In the genomic region with DNA sequence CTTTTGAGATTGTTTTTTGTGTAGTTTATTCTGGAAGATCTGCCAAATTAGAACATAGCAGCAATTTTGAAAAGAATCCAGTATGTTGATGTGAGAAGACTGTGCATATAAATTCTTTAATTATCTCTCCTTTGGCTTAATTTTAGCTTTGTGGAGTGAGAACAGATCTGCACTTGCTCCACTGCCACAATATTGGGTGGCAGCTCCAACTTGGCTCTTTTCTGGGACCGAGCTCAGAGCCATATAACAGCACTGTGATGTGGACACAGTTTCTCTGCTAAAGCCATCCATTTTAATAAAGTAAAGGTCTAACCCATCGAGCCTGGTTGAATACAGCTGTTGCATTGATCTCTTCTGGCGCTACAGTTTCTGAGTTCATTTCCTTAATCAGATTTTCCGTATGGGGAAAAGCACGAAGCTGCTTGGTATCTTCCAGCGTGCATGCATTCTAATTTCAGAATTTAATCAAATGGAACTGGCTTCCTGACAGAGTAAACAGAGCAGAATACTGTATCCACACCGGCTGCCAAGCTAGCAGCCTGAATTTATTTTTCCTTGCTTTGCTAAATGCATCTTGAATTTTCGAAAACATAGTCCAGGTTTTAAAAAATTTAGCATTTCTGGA, we compare ENCODE assay signal across 15 mouse cellular contexts. TPM values are rescaled to one million over a fixed set of nuclear protein-coding genes. Genes with fewer than 3 reads are reported as not detected.
DNase-seq lines count a peak whose midpoint lies in the region; ATAC-seq lines count a peak whose summit lies in the region.
"Had no signal": no experiment of that assay in that cellular context is flagged by ENCODE, and none has a peak within 500 bp of the region (broad histone marks: within the 10 kb centered on the region; RNA-seq: fewer than 3 reads in every experiment).

No protein-coding gene starts in this region.

- no peak for ATAC-seq in forebrain, embryonic 14.5 days
- no peak for ATAC-seq in forebrain, embryonic 12.5 days (ENCODE audit: low FRiP score)
- ATAC-seq: lung, postnatal 0 days had no signal

- H3K4me1 ChIP-seq in forebrain, embryonic 14.5 days (ENCODE audit: control insufficient read depth, insufficient read depth, low read length) = no peaks in the 10 kb centered on the region
- H3K4me1 ChIP-seq in forebrain, embryonic 12.5 days = no peaks in the 10 kb centered on the region
- H3K4me1 ChIP-seq: embryonic facial prominence, embryonic 12.5 days; stomach, embryonic 15.5 days had no signal

- no peak overlapping the region for H3K4me3 ChIP-seq in forebrain, embryonic 14.5 days (ENCODE audit: low read depth, low read length)
- H3K4me3 ChIP-seq in forebrain, embryonic 12.5 days (replicated peaks) = no peak overlapping the region
- H3K4me3 ChIP-seq: embryonic facial prominence, embryonic 12.5 days; stomach, embryonic 15.5 days had no signal

- H3K9ac ChIP-seq in forebrain, embryonic 14.5 days (ENCODE audit: low read length) = no peak overlapping the region
- no peak overlapping the region for H3K9ac ChIP-seq in forebrain, embryonic 12.5 days
- H3K9ac ChIP-seq: embryonic facial prominence, embryonic 12.5 days; stomach, embryonic 15.5 days had no signal

- no peaks in the 10 kb centered on the region for H3K9me3 ChIP-seq in forebrain, embryonic 14.5 days (replicated peaks; ENCODE audit: control insufficient read depth, low read length)
- H3K9me3 ChIP-seq in forebrain, embryonic 12.5 days = no peaks in the 10 kb centered on the region
- H3K9me3 ChIP-seq: embryonic facial prominence, embryonic 12.5 days; stomach, embryonic 15.5 days had no signal

- no peaks in the 10 kb centered on the region for H3K36me3 ChIP-seq in forebrain, embryonic 14.5 days (ENCODE audit: control insufficient read depth, insufficient read depth, low read length)
- no peaks in the 10 kb centered on the region for H3K36me3 ChIP-seq in forebrain, embryonic 12.5 days (replicated peaks)
- H3K36me3 ChIP-seq: embryonic facial prominence, embryonic 12.5 days; stomach, embryonic 15.5 days had no signal

- H3K4me2 ChIP-seq in forebrain, embryonic 14.5 days (ENCODE audit: low read length) = no peak overlapping the region
- no peak overlapping the region for H3K4me2 ChIP-seq in forebrain, embryonic 12.5 days
- H3K4me2 ChIP-seq: embryonic facial prominence, embryonic 12.5 days; liver, embryonic 11.5 days; stomach, embryonic 15.5 days had no signal

- H3K27ac ChIP-seq in forebrain, embryonic 14.5 days (ENCODE audit: low read depth, low read length) = no peak overlapping the region; the same call in 1 of the 2 replicates
- no peak overlapping the region for H3K27ac ChIP-seq in forebrain, embryonic 12.5 days
- H3K27ac ChIP-seq: embryonic facial prominence, embryonic 12.5 days; stomach, embryonic 15.5 days had no signal

- DNase-seq in forebrain, embryonic 14.5 days (ENCODE audit: low spot score) = peak; percentile 42
- peak; percentile 23 for DNase-seq in layer of hippocampus, adult 11-12 months (ENCODE audit: low spot score)
- DNase-seq in layer of hippocampus, adult 9-10 months (ENCODE audit: low spot score) = no peak
- peak; percentile 19 for DNase-seq in MN1 (ENCODE audit: low spot score)
- peak; percentile 10 to 25 for DNase-seq in layer of hippocampus, postnatal 10 days (ENCODE audit: low spot score in 2 of 2)
- no peak for DNase-seq in thymus, postnatal 10 days (ENCODE audit: low spot score in 2 of 2)
- no peak for DNase-seq in adrenal gland, adult 8-10 months
- DNase-seq: cerebellum, adult 9-11 months; kidney, adult 8-10 months; thymus, postnatal 36 days had no signal

- H3K27me3 ChIP-seq in forebrain, embryonic 14.5 days (replicated peaks; ENCODE audit: control insufficient read depth, insufficient read depth, low read length) = no peaks in the 10 kb centered on the region
- no peaks in the 10 kb centered on the region for H3K27me3 ChIP-seq in forebrain, embryonic 12.5 days
- H3K27me3 ChIP-seq: embryonic facial prominence, embryonic 12.5 days; stomach, embryonic 15.5 days had no signal

- 74% methylated on average over 8 of the region's 8 CpGs for WGBS in forebrain, embryonic 14.5 days
- WGBS in forebrain, embryonic 12.5 days = 83% methylated on average over 8 of the region's 8 CpGs

RNA-seq across cellular contexts. Expression of a gene that starts 9.6 kb away (rescaled TPM):
- 24.5 and 37.3 TPM in 2 replicates for polyA plus RNA-seq in forebrain, embryonic 14.5 days (2014; fragmentation: Nextera tagmentation; extraction: Ambion mirVana)
- polyA plus RNA-seq in forebrain, embryonic 12.5 days (2016; fragmentation: Nextera tagmentation; extraction: Ambion mirVana) = 37.0 and 39.1 TPM in 2 replicates
- total RNA-seq in layer of hippocampus, postnatal 10 days (2021) = 10 to 100 TPM in 1 of 2 experiments, 1 to 10 TPM in 1; 9.8 to 11.5 TPM
- 10 to 100 TPM; 29.0 to 44.7 (median 41.5) TPM for total RNA-seq in adrenal gland, adult 8-10 months (2022)

RNA-seq across cellular contexts. Expression of a gene that starts 9.8 kb away (rescaled TPM):
- 107 and 111 TPM in 2 replicates for polyA plus RNA-seq in forebrain, embryonic 14.5 days (2014; fragmentation: Nextera tagmentation; extraction: Ambion mirVana)
- 109 and 111 TPM in 2 replicates for polyA plus RNA-seq in forebrain, embryonic 12.5 days (2016; fragmentation: Nextera tagmentation; extraction: Ambion mirVana)
- total RNA-seq in layer of hippocampus, postnatal 10 days (2021) = 10 to 100 TPM; 37.4 to 39.3 TPM
- 10 to 100 TPM; 65.1 to 78.1 (median 71.5) TPM for total RNA-seq in adrenal gland, adult 8-10 months (2022)

RNA-seq across cellular contexts. Expression of a gene that starts 24.4 kb away (rescaled TPM):
- 87.6 and 96.1 TPM in 2 replicates for polyA plus RNA-seq in forebrain, embryonic 14.5 days (2014; fragmentation: Nextera tagmentation; extraction: Ambion mirVana)
- 95.8 and 107 TPM in 2 replicates for polyA plus RNA-seq in forebrain, embryonic 12.5 days (2016; fragmentation: Nextera tagmentation; extraction: Ambion mirVana)
- total RNA-seq in layer of hippocampus, postnatal 10 days (2021) = 100 to 1,000 TPM in 1 of 2 experiments, 10 to 100 TPM in 1; 97.1 to 103 TPM
- 100 to 1,000 TPM; 122 to 161 (median 136) TPM for total RNA-seq in adrenal gland, adult 8-10 months (2022)

Comparison
In these comparisons a context has a peak if more than half of its experiments do, and no peak if none do; other contexts are left out.
1. DNase-seq: peak in forebrain, embryonic 14.5 days (single experiment), layer of hippocampus, adult 11-12 months (single experiment), MN1 (single experiment) and layer of hippocampus, postnatal 10 days (2 of 2); none in layer of hippocampus, adult 9-10 months (single experiment), thymus, postnatal 10 days (0 of 2) and adrenal gland, adult 8-10 months (single experiment).